8 mouse cellular contexts compared by ENCODE assay signal in the genomic region with DNA sequence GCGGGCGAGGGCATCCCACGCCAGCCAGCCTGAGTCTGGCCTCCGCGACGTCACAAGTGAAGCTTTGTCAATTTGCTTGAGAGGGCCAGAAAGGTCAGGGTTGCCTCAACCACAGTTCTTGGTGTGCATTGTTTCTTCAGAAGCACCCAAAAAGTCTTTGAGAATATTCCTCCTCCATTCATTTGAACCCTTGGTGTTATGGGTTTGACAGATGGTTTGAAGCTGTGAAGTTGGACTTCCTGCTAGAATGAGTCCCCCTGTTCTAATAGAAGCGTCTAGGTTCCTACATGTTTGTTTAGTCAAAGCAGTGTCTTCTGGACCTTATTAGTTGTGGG. TPM values are rescaled to one million over a fixed set of nuclear protein-coding genes. Genes with fewer than 3 reads are reported as not detected.
DNase-seq lines count a peak whose midpoint lies in the region; ATAC-seq and TF ChIP-seq lines count a peak whose summit lies in the region.

No protein-coding gene starts in this region.

- 6% methylated on average over 7 of the region's 7 CpGs for WGBS in heart, embryonic 11.5 days (ENCODE audit: insufficient replicate concordance)
- WGBS in forebrain, embryonic 16.5 days, result 5% methylated on average over 7 of the region's 7 CpGs
- 3% methylated on average over 6 of the region's 7 CpGs for WGBS in liver, postnatal 0 days (ENCODE audit: insufficient replicate concordance)

- dilution Hi-C loops in CH12.LX (cut with MboI; ENCODE audit: extremely low pct_ligation_motif_present, extremely low pct_unique_long_range_greater_than_20kb, low sequenced_read_pairs), result no loop called here

- in situ Hi-C loops in CH12.LX (cut with MboI; ENCODE audit: low pct_ligation_motif_present, low pct_unique_long_range_greater_than_20kb, low sequenced_read_pairs), result no loop called here

- peak overlapping the region; percentile 90 for H3K4me2 ChIP-seq in heart, embryonic 11.5 days
- peak overlapping the region; percentile 92; the same call in 1 of the 2 replicates for H3K4me2 ChIP-seq in CH12.LX (ENCODE audit: insufficient read depth, low read depth, poor library complexity, severe bottlenecking)
- H3K4me2 ChIP-seq in forebrain, embryonic 16.5 days (ENCODE audit: low read length), result peak overlapping the region; percentile 83
- H3K4me2 ChIP-seq in liver, postnatal 0 days (ENCODE audit: low read depth, low read length), result peak overlapping the region; percentile 96

- H3K9me3 ChIP-seq in heart, embryonic 11.5 days (replicated peaks; ENCODE audit: control insufficient read depth, low read length), result no peaks in the 10 kb centered on the region
- no peaks in the 10 kb centered on the region for H3K9me3 ChIP-seq in CH12.LX (replicated peaks; ENCODE audit: low read length)
- no peaks in the 10 kb centered on the region for H3K9me3 ChIP-seq in forebrain, embryonic 16.5 days (ENCODE audit: control insufficient read depth, low read length)
- H3K9me3 ChIP-seq in liver, postnatal 0 days (ENCODE audit: low read length), result no peaks in the 10 kb centered on the region

- H3K27ac ChIP-seq in heart, embryonic 11.5 days (ENCODE audit: low read depth, low read length), result no peak overlapping the region
- H3K27ac ChIP-seq in CH12.LX (ENCODE audit: insufficient read depth, low read depth), result no peak overlapping the region
- H3K27ac ChIP-seq in forebrain, embryonic 16.5 days (ENCODE audit: low read length), result peak overlapping the region; percentile 77
- H3K27ac ChIP-seq in liver, postnatal 0 days (ENCODE audit: low read depth), result peak overlapping the region; percentile 90; the same call in 1 of the 2 replicates

- TF ChIP-seq POLR2A in CH12.LX (IDR thresholded peaks at IDR 0.05; ENCODE audit: low read depth, low read length), result no peak

- intact Hi-C loops in heart, postnatal 10 days (cut with DNase I), result loop anchor here (1.0 to 2.0 kb wide), 3 partner anchors 28 to 169 kb away; no protein-coding TSS in a partner anchor

- no peaks in the 10 kb centered on the region for H3K27me3 ChIP-seq in heart, embryonic 11.5 days (ENCODE audit: control insufficient read depth, insufficient read depth, low read length)
- H3K27me3 ChIP-seq in CH12.LX (replicated peaks), result no peaks in the 10 kb centered on the region
- no peaks in the 10 kb centered on the region for H3K27me3 ChIP-seq in forebrain, embryonic 16.5 days (replicated peaks; ENCODE audit: control insufficient read depth, insufficient read depth, low read length)
- H3K27me3 ChIP-seq in liver, postnatal 0 days (ENCODE audit: insufficient read depth, low read length), result no peaks in the 10 kb centered on the region

- no peak for DNase-seq in heart, postnatal 10 days
- no peak for DNase-seq in CH12.LX (ENCODE audit: extremely low read depth)
- DNase-seq in liver, postnatal 0 days, result no peak
- no peak for DNase-seq in adrenal gland, adult 8-10 months
- DNase-seq in spleen, postnatal 14 days (ENCODE audit: low spot score in 2 of 2), result no peak
- DNase-seq in T-cell, adult 2 months (ENCODE audit: low spot score), result no peak

- TF ChIP-seq CTCF in CH12.LX (conservative IDR thresholded peaks at IDR 0.05 in 1 of 2, IDR thresholded peaks at IDR 0.05 in 1 of 2; ENCODE audit: low read depth in 2 of 2, low read length in 2 of 2), result no peak
- TF ChIP-seq CTCF in liver, postnatal 0 days (IDR thresholded peaks at IDR 0.05; ENCODE audit: low read depth), result no peak

- H3K9ac ChIP-seq in heart, embryonic 11.5 days (ENCODE audit: low read depth, low read length), result peak overlapping the region; percentile 82
- no peak overlapping the region for H3K9ac ChIP-seq in CH12.LX (ENCODE audit: insufficient read depth, low read depth)
- H3K9ac ChIP-seq in forebrain, embryonic 16.5 days (replicated peaks; ENCODE audit: low read depth, low read length), result peak overlapping the region; percentile 98
- peak overlapping the region; percentile 80 for H3K9ac ChIP-seq in liver, postnatal 0 days (replicated peaks)

- H3K4me3 ChIP-seq in heart, embryonic 11.5 days (ENCODE audit: low read depth, low read length), result peak overlapping the region; percentile 80
- peak overlapping the region in 2 of 3 experiments; percentile 70 to 81 for H3K4me3 ChIP-seq in CH12.LX (replicated peaks in 1 of 3; ENCODE audit: low read depth in 2 of 3, low read length in 2 of 3, poor library complexity in 1 of 3)
- peak overlapping the region; percentile 85 for H3K4me3 ChIP-seq in forebrain, embryonic 16.5 days (replicated peaks; ENCODE audit: low read length)
- H3K4me3 ChIP-seq in liver, postnatal 0 days (ENCODE audit: low read depth, low read length), result peak overlapping the region; percentile 75

- no peaks in the 10 kb centered on the region for H3K79me2 ChIP-seq in CH12.LX (replicated peaks; ENCODE audit: control insufficient read depth, extremely low read depth, insufficient read depth, poor library complexity, severe bottlenecking)

- TF ChIP-seq EP300 in CH12.LX (IDR thresholded peaks at IDR 0.05; ENCODE audit: low read length), result no peak
- no peak for TF ChIP-seq EP300 in liver, postnatal 0 days (IDR thresholded peaks at IDR 0.05; ENCODE audit: low read depth)

- no peak for TF ChIP-seq RAD21 in CH12.LX (IDR thresholded peaks at IDR 0.05; ENCODE audit: low read depth, low read length)

- H3K4me1 ChIP-seq in heart, embryonic 11.5 days (ENCODE audit: control insufficient read depth, insufficient read depth, low read length), result no peaks in the 10 kb centered on the region
- H3K4me1 ChIP-seq in CH12.LX (ENCODE audit: control insufficient read depth in 1 of 2, insufficient read depth in 2 of 2), result peaks cover 2 to 22% of the 10 kb centered on the region in 2 experiments
- H3K4me1 ChIP-seq in forebrain, embryonic 16.5 days (replicated peaks; ENCODE audit: control insufficient read depth, insufficient read depth, low read length), result peaks cover 13% of the 10 kb centered on the region
- peaks cover 13% of the 10 kb centered on the region for H3K4me1 ChIP-seq in liver, postnatal 0 days (ENCODE audit: insufficient read depth)

- no peak for ATAC-seq in heart, embryonic 11.5 days (replicated peaks; ENCODE audit: insufficient number of reproducible peaks, low FRiP score, low TSS enrichment)
- ATAC-seq in forebrain, embryonic 16.5 days, result no peak
- ATAC-seq in liver, postnatal 0 days, result no peak

- no peaks in the 10 kb centered on the region for H3K36me3 ChIP-seq in heart, embryonic 11.5 days (ENCODE audit: control insufficient read depth, insufficient read depth, low read length)
- H3K36me3 ChIP-seq in CH12.LX (replicated peaks in 1 of 2; ENCODE audit: control insufficient read depth in 1 of 2, insufficient read depth in 1 of 2, low read length in 1 of 2), result peaks cover 0 to 3% of the 10 kb centered on the region in 2 experiments
- no peaks in the 10 kb centered on the region for H3K36me3 ChIP-seq in forebrain, embryonic 16.5 days (ENCODE audit: control insufficient read depth, insufficient read depth)
- no peaks in the 10 kb centered on the region; the same call in 1 of the 2 replicates for H3K36me3 ChIP-seq in liver, postnatal 0 days (replicated peaks; ENCODE audit: insufficient read depth, low read length)

TF ChIP-seq in CH12.LX, 34 proteins besides CTCF, POLR2A, EP300 and RAD21:
- 0 out of 2 replicates have a peak, but pooled peaks have one; percentile 35 for TF ChIP-seq MXI1 (IDR thresholded peaks at IDR 0.05; ENCODE audit: low read depth, low read length)
- peak; percentile 72; the same call in 1 of the 2 replicates for TF ChIP-seq RCOR1 (conservative IDR thresholded peaks at IDR 0.05; ENCODE audit: low read depth, low read length)
- no peak for TF ChIP-seq NRF1 (IDR thresholded peaks at IDR 0.05; ENCODE audit: low read depth, low read length)
- TF ChIP-seq ETS1 (conservative IDR thresholded peaks at IDR 0.05; ENCODE audit: low read depth, low read length), result 0 out of 2 replicates have a peak, but pooled peaks have one; percentile 21
- TF ChIP-seq POLR2AphosphoS2 (IDR thresholded peaks at IDR 0.05; ENCODE audit: low read depth, low read length), result no peak
- peak; percentile 65 for TF ChIP-seq MAX (IDR thresholded peaks at IDR 0.05; ENCODE audit: low read length)
- no peak for TF ChIP-seq SMC3 (IDR thresholded peaks at IDR 0.05; ENCODE audit: low read depth, low read length)
- TF ChIP-seq CHD2 (IDR thresholded peaks at IDR 0.05; ENCODE audit: low read length), result no peak
TF ChIP-seq in CH12.LX: peak in this region for 4.

RNA-seq across cellular contexts. Expression of a gene that starts 0.3 kb away (rescaled TPM):
- polyA plus RNA-seq in heart, embryonic 11.5 days (2014; fragmentation: Nextera tagmentation; extraction: Ambion mirVana), result 13.9 and 15.0 TPM in 2 replicates
- total RNA-seq in heart, postnatal 10 days (2021), result 10 to 100 TPM; 23.0 to 25.8 TPM
- 13.6 and 14.8 TPM in 2 replicates for total RNA-seq in CH12.LX (2012; rRNA removed)
- total RNA-seq in CH12.LX (2014; rRNA removed), result 10.0 and 13.0 TPM in 2 replicates
- 9.2 and 10.5 TPM in 2 replicates for polyA plus RNA-seq in CH12.LX (2012; ENCODE audit: insufficient read length, low read depth)
- 25.9 and 32.1 TPM in 2 replicates for polyA plus RNA-seq in forebrain, embryonic 16.5 days (2015; fragmentation: Nextera tagmentation; extraction: Ambion mirVana)
- polyA plus RNA-seq in liver, postnatal 0 days (2015; fragmentation: Nextera tagmentation; extraction: Ambion mirVana), result 16.5 and 18.0 TPM in 2 replicates
- total RNA-seq in adrenal gland, adult 8-10 months (2022), result 10 to 100 TPM; 17.1 to 24.0 (median 21.0) TPM

RNA-seq across cellular contexts. Expression of a gene that starts 26.9 kb away (rescaled TPM):
- 33.4 and 35.3 TPM in 2 replicates for polyA plus RNA-seq in heart, embryonic 11.5 days (2014; fragmentation: Nextera tagmentation; extraction: Ambion mirVana)
- total RNA-seq in heart, postnatal 10 days (2021), result 10 to 100 TPM; 62.1 to 63.6 TPM
- 14.5 and 17.1 TPM in 2 replicates for total RNA-seq in CH12.LX (2012; rRNA removed)
- 31.9 and 32.3 TPM in 2 replicates for total RNA-seq in CH12.LX (2014; rRNA removed)
- 20.6 and 32.1 TPM in 2 replicates for polyA plus RNA-seq in CH12.LX (2012; ENCODE audit: insufficient read length, low read depth)
- 24.3 and 25.6 TPM in 2 replicates for polyA plus RNA-seq in forebrain, embryonic 16.5 days (2015; fragmentation: Nextera tagmentation; extraction: Ambion mirVana)
- 30.1 and 33.6 TPM in 2 replicates for polyA plus RNA-seq in liver, postnatal 0 days (2015; fragmentation: Nextera tagmentation; extraction: Ambion mirVana)
- 10 to 100 TPM; 60.7 to 75.4 (median 64.0) TPM for total RNA-seq in adrenal gland, adult 8-10 months (2022)

Comparison
In these comparisons a context has a peak if more than half of its experiments do, and no peak if none do; other contexts are left out.
1. H3K27ac ChIP-seq: peak in forebrain, embryonic 16.5 days (single experiment) and liver, postnatal 0 days (single experiment); none in heart, embryonic 11.5 days (single experiment) and CH12.LX (single experiment).
2. Peak in every context shown above with its lines, with median percentiles within 50 percentile points of each other: H3K4me2 ChIP-seq and H3K4me3 ChIP-seq.